Mouse (Mus musculus) heart, adult 18-20 months (tissue): Measurements from ENCODE around the gene Chil1. TPM values are rescaled to one million over a fixed set of nuclear protein-coding genes. Genes with fewer than 3 reads are reported as not detected.

ENCODE experiments used
- DNase-seq, 2 experiments: peaks; one replicate each; pipeline ENCODE4 v3.0.0; 2021 to 2022; ENCODE audit warnings: mixed read lengths in 1 of 2
- total RNA-seq, 2 experiments: library from RNA; stranded (reverse); gene quantifications; 2 replicates each; pipeline ENCODE4 v1.2.3; 2021

Gene Chil1
- total RNA-seq, 2 experiments from 2014 or later = 0.42 to 1.0 TPM

DNA sequence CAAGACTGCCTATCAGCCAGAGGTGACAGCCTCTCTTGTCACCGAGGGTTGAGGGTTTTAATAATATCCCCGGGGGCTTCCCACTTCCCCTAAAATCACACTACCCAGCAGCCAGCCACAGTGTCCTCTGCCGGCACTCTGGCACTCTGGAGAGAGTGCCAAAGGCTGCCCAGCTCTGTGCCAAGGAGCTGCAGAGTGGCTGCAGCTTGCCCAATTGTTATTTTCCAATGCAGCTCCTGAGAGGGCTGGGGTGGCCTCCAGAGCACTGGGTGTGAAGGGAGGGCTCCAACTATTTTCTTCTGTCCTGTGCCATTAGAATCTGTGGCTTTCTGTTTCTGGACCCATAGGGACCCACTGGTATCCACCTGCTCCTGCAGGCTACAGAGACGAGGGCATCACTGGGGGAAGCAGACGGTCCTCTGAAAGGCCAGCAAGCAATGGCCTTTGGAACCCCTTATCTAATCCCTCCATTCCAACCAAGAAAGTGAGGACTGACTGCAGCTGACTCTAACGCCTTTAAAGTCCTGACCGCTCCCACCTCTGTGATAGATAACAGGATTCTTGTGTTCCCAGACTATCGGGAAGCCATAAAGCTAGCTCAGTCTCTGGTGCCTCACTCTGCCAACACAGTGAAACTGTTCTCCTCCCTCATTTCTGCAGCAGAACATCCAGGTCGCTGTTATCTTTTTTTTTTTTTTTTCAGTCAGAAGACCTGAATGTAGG, 23.5 kb downstream of the Chil1 start:
- peak; percentile 47 to 66 for DNase-seq

DNA sequence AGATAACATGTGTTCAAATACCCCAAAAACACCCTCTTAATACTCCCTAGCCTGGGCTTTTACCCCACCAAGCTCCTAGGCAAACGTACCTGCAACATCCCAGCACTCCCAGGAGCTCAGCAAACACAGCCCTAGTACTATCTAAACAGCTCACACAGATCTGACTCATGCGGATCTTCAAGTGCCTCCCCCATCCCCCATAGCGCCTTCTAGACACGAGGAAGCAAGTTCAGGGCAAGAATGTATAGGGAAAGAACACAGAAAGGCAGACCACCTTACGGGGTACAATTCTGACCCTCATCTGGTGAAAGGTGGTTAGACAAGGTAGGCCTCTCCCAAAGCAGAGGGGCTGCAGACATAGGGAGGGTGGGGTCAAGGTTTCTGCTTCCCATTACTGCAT, 24.1 kb downstream of the Chil1 start:
- no peak for DNase-seq

DNA sequence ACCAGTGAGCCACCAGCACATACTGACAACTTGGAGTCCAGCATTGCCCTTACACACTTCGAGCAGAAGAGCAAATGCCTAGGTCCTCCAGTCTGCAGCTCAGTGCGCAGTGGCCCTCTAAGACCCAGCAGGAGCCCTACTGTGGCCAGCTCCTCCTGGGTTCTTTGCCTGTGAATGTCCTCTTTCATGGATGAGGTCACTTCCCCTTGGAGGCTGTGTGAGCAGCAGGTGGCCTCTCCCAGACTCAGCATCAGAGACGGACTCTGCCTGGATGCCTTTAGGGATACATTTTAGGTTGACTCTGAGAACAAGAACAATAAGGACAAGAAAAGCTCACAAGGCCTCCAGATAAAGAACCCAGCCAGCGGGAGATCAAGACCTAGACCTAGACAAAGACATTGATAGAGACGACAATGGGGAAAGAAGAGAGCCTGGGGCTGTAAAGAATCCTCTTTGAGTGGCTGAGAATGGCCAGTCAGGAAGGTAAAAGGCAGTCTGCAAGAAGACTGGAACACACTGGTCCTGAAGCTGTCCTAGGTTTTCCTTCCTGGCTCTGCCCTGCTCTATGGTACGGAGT, 28.3 kb downstream of the Chil1 start:
- DNase-seq = no peak

DNA sequence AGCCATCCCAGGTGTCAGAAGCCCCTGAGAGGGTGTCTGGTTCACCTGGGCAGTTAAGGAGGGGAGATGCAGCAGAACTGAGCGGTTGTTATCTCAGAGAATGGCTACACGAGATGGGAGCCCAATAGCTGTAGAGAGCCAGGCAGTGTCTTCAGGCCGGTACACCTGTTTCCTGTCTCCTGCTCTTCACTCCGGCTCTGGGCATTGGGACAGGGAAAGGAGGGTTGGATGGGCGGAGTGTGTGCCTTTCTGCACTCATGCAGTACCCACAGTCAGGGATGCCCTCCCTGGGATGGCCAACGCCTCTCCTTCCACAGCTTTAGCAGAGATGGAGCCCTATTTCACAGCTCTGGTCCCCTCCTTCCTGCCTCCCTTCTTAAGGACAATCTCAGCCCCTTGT, 29.1 kb downstream of the Chil1 start:
- no peak for DNase-seq

DNA sequence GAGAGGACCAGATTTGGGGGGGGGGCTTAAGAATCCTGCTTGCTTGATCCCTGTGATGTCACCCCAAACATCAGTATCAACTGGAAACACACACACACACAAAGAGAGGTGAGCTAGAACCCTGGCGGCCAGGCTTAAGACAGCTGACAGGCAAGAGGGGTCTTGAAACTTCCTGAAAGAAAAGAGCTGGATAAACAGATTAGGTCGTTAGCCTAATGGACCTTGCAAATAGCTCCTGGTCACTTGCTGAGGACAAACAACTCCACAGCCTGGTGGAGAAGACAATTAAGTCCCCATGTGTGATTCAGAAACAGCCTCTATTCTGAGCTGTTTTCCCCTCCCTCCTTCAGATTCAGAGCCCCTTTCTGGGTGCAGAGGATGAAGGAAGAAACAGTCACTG, 29.7 kb downstream of the Chil1 start:
- DNase-seq = no peak

DNA sequence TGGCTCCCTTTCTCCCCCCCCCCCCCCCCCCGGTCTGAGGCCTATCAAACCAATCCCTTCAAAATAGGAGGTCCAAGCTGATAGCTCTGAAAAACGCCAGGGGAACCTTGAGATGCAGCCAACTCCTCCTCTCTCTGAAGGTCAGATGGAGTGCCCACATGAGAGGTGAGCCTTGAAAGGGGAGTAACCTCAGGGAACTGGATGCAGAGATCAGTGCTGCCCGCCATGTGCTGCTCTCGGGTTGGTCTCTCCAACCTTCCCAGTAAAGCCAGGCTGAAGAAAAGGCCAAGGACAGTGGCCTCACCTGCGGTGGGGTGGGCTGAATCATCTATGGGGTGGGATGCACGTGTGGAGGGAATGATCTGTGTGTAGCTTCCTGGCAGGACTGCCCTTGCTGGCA, 30.4 kb downstream of the Chil1 start:
- DNase-seq = no peak

DNA sequence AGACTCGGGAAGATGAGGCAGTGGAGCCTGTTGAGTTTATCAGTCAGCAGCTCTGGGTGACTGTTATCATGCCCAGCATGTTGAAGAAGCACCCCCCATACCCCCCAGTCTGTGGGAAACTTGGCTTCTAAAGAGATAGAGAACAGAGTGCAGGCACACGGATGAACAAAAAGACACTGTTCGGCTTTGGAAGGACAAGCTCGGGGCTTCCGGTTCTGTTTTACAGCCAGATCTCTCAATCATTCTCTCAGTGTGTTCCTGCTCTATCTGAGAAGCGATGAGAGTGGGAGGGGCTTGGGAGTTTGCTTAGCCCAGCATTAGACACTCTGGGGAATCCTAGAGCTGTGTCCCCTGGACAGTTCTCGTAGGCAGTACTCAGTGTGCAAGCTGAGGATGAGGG, 31.4 kb downstream of the Chil1 start:
- DNase-seq = peak in 1 of 2 experiments; percentile 26

DNA sequence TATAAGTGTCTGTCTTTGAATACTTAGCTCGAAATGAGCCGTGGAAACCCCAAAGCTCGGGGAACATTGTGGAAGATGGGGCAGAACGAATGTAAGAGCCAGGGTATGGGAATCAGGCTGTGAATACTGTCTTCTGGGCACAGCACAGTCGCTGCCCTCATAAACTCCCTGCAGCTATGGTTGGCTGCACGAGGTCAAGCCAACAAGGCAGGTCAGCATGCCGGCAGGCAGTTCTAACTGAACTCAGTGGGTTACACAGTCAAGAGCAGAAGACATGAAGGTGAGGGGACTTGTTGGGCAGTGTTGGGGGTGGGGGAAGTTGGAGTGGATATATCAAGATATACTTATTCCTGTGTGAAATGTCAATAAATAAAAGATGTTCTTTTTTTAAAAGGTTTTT, 33.1 kb downstream of the Chil1 start:
- no peak for DNase-seq

DNA sequence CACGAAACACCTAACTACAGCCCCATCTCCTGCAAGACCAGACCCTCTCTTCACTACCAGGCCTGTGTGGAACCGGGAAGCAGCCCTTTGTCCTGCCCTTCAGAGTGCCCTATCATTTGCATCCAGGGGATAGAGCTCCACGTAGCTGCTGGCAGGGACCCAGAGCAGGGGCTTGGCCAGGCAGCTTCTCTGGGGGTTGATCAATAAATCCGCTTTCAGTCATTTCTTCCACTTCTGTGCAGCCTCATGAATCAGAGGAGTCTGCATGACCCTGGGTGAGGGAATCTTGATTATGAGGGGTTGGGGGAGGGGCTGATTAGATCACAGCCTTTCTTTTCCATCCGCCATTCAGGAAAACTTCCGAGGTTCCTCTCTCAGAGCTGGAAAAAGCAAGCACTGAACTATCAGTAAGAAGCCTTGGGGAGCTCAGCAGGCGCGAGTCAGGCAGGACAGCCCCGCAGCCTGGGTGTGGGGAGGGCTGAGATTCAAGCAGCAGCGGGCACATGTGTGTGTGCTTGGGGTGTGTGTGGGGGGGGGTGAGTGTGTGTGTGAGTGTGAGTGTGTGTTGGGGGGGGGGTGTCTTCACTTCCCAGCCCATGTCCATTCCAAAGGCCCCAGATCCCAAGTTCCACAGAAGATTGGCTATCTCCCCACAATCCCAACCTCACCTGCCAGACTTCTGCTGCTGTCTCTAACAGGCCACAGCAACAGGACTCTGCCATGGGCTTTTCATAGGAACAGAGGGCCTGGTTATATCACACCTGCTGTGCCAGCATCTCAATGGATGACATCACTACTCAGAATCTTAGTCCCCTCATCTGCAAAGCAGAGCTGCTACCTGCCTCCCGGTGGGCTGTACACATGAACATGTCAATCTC, 34.0 kb downstream of the Chil1 start:
- no peak for DNase-seq

DNA sequence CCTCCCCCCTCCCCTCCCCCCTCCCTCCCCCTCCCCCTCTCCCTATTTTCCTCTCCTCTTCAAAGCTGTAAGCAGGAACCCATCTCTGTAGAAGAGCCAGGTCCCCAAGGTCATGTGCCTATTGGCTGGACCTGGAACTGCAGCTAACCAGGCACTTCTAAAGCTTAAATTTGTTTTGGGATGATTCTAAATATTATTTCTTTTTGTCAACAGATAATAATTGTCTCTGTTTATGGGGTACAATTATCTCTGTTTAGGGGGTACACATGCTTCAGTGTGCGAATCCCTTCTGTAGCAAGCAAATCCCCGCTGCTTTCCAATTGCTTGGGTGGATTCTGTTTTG, 34.6 kb downstream of the Chil1 start:
- DNase-seq = no peak

DNA sequence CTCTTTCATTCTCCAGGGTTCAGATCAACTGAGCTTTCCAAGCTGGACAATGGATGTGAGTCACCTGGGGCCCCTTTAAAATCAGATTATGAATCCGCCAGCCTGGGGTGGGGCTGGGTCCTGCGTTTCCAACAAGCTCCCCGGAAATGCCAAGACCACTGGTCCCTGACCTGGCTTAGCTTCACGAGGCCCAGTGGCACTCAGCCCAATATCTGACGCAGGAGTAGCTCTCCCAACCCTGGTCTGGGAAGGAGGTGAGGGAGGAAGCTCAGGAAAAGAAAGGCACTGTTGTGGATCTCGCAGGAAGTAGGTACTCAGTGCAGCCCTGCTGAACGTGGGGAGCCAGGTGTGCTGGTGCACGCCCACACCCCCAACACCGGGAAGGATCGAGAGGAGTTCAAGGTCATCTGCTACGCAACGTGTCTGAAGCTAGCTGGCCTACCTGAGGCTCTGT, 35.1 kb downstream of the Chil1 start:
- peak in 1 of 2 experiments; percentile 29 for DNase-seq

DNA sequence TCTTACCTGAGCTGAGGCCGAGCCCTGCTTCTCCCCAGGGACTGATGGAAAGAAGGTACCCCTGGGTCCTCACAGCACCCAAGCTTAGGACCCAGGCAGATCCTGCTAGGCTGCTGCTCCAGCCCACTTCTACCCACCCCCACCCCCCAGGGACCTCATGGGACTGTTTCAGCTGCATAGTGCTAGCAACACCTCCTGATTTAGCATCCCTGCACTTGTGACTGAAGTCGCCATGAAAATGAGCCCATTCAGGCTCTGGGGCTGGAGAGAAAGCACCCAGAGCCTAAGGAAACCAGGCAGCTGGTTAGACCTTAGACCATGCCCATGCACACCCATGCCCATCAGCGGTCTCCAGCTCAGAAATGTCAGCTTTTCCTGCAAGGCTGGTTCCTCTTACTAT, 36.0 kb downstream of the Chil1 start:
- no peak for DNase-seq

DNA sequence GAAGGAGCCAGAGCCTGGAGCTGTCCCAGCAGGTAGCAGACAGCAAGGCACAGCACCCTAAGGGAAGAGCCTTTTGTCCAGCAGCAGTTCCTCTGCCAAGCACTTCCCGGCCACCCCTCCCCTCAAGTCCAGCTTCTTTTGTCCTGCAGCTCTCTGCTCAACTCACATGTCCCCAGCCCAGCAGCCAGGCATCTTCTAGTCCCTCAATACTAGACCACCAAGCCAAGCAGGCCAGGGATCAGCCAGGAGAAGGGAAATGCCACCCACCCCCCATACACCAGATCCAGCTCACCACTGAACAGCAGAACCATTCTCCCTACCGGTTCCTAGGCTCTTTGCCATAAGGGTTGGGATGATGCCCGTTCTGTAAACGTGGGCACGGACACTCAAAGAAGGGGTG, 37.6 kb downstream of the Chil1 start:
- no peak for DNase-seq

DNA sequence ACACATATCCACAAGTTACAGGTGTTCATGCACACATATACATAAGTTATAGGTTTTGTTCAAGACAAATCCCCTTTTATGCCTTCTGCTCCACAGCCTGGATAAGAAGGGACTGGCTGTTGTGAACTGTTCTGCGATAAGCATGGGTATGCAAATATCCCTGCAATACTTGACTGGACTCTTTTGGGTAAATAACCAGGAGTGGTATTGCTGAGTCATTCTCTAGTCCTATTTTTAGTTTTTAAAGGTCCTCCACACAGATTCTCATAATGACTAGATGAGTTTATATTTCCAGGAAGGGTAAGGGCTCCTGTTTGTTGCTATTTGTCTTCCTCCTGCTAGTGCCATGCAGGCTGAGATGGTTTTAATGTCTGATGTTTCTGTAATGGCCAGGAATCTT, 39.2 kb downstream of the Chil1 start:
- peak in 1 of 2 experiments; percentile 33 for DNase-seq

DNA sequence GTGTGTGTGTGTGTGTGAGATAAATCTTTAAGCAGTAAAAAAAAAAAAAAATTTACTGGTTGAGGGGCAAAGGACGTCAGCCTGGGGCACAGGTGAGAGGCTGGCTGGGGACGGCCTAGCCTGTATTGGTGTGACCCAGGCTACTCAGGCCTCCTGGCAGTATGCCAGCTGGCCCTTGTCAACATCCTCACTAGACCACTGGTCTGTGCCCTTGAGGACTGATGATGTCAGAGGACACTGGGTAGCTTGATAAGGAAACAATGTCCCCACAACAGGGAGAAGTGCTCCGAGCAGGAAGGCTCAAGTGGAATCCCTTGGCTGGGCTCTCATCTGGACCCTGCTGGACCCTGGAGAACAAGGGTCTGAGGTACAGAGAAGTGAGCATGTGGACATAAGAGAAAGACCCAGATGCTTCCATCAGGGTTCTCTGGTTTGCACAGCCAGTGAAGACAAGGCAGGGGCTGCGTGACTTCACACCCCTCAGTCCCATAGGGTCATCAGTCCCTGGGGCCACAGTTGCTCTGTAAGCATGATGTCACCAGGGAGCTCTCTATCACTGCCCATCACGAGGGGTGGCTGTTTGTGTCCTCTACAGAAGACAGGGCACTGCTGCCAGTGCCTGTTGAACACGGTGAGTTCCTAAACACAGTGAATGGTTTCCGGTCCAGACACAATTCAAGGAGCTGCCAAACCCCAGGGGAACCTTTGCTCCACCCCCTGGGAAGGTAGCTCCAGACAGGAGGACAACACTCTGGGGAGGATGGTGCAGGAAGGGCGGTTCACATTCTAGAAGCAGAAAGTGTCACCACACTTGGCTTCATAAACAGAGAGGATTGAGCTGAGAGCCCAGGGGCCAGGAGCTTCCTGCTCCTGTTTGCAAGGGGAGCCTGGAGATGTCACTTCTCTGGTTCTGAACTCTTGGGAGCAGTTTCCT, 40.4 kb downstream of the Chil1 start:
- peak; percentile 78 to 82 for DNase-seq

DNA sequence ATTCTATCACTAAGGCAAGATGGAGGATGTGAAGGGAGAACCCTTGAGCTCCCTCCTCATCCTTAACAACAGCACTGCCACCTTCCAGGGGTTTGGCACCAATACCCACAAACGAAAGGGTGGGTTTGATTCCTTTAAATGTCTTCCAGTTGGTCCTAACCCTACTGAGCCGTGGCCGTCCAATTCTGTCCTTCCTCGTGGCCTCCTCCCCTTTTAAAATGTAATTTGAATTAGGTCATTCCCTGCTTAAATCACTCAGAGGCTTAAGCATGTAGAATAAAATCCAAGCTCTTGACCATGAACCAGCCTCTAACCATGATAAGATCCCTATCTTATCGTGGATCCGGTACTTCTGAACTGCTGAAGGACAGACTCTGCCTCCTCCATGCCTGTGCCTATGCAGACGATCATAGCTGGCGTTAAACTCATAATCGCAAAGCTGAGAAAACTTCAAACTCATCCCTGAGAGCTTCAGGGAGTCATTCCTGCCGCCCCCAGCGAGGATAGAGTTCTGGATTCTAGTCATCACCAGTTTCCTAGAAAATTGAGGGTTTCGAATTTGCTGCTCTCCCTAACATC, 42.8 kb downstream of the Chil1 start:
- DNase-seq = no peak

DNA sequence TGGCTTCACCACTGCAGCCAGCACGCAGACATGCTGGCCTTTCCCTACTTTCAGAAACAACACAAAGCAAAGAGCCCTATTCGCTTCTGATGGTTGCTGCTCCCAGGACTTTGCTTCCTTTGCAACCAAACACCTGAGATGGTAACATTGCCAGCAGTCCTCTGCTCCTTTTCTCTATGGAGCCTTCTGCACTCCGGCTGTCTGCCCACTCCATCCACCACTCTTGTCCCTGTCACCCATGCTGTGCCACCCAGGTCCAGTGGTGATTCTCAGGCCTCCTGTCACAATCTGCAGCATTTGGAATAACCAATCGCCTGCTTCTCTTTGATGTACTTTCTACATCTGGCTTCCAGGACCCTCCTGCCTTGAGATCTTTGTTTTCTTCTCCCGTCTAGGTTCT, 43.4 kb downstream of the Chil1 start:
- DNase-seq = no peak

DNA sequence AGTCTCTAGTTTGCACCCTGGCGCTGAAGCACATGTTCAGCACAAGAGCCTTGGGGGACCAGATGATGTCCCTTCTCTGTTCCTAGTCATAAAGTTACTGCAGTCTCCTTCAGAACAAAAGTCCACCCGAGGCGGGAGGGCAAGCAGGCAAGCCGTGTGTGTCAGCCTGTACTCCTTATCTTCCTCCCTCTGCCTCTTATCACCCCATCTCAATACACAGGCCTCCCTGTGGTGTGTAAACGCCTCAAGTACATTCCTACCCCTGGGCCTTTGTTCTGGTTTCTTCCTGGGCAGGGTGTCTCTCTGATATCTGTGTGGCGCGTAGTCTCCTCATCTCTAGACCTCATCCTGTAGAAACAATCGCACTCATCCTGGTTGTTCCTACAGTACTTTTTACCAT, 44.8 kb downstream of the Chil1 start:
- DNase-seq = no peak

DNA sequence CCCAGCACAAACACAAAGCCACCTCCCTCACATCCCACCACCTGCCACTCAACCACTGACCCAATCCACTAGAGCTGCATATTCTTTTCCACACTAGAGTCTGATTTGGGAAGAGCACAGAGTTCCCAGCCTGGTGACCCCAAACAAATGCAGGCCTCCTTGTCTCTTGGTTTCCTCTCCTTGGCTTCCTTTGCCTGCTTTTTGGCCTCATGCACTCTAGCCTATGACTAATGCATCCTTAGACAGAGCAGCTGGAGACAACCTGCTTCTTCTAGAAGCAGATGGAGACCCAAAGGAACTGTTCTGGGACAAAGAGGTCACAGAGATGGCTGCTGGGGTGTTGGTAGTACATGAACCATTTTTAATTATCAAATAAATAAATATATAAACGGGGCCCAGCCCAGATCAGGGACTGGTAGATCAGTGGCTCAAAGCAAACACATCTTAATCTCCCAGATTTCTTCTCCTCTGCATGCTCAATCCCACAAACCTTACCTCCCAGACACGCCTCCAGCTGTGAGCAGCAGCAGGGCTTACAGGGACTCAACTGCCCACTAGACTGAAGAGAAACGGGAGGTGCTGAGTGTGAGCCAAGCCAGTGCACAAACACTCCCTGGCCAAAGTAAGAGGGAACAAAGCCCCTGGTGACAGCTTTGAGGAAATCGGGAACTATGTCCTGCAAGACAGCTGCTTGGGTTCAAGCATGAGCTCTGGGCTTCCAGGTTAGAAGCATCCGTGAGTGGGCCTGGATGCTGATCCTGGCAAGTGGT, 48.0 kb downstream of the Chil1 start:
- peak; percentile 40 to 71 for DNase-seq

DNA sequence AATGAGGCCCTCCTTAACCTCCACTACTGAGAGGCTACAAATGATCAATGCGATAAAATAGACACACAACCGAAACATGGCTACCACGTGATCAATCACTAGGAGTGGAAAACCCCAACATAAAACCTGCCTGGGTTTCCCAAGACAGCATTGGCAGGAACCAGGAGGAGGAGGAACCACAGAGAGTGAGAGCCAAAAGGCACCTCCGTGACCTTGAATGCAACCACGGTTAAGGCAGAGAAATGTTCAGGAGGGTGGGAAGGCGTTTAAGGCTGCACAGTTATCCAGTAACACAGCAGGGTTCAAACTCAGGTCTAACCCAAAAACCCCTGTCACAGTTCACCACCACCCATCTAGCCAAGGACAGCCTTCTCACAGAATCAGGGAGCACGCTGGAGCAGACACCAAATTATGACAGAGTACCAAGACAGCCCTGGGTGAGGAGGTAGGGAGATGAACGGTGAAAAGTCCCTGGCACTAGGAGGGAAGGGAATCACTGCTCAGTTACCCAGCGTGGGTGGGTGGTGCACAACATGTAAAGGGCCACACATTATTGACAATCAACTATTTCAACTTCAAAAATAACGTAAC, 48.8 kb downstream of the Chil1 start:
- peak in 1 of 2 experiments; percentile 29 for DNase-seq

DNA sequence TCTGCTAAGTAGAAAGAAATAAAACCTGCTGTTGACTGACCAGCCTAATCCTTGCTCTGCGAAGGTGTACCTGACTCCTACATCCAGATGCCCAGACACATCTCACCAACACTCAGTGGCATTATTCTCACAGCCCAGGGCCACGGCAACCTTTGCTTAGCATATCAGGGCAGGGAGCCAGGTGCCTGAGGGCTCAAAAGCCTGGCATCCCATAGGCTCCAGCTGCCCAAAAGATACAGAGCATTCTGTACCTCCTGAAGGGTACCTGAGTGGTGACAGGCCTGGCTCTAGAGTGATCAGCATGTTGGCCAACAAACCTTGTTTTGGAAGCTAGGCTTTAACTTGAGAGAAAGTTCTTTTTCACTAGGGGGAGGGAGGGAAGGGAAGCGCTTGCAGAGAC, 49.3 kb downstream of the Chil1 start:
- peak; percentile 67 to 77 for DNase-seq
